Mouse (Mus musculus) layer of hippocampus, adult 18-20 months (tissue): ENCODE measurements around the gene Nsun5. TPM values are rescaled to one million over a fixed set of nuclear protein-coding genes. Genes with fewer than 3 reads are reported as not detected.
"Not testable (repeated sequence)": the region's sequence is repeated elsewhere in the genome, so short reads cannot be mapped to it uniquely, and the experiment has no call there.

Experiments used
- DNase-seq, 2 experiments: peaks; one replicate each; pipeline ENCODE4 v3.0.0; 2022; ENCODE audit warnings: low spot score in 2 of 2
- long read RNA-seq: library from polyadenylated mRNA; stranded (forward); transcript quantifications from one replicate; pipeline ENCODE4 v2.0.0, GENCODE M21; 2021
- total RNA-seq, 2 experiments: library from RNA; stranded (reverse); gene quantifications; 2 replicates each; pipeline ENCODE4 v1.2.3; 2021

The Nsun5 gene
- 10 to 100 TPM; 21.4 to 24.1 TPM for total RNA-seq
- long read RNA-seq, transcript Nsun5-201 (10 exons, 2,243 nt) = major isoform, 6 of 22 reads
- long read RNA-seq, partial matches to known transcripts = 6 of 22 reads
- long read RNA-seq, other reads (novel, unspliced or antisense) = 9 of 22 reads

DNA sequence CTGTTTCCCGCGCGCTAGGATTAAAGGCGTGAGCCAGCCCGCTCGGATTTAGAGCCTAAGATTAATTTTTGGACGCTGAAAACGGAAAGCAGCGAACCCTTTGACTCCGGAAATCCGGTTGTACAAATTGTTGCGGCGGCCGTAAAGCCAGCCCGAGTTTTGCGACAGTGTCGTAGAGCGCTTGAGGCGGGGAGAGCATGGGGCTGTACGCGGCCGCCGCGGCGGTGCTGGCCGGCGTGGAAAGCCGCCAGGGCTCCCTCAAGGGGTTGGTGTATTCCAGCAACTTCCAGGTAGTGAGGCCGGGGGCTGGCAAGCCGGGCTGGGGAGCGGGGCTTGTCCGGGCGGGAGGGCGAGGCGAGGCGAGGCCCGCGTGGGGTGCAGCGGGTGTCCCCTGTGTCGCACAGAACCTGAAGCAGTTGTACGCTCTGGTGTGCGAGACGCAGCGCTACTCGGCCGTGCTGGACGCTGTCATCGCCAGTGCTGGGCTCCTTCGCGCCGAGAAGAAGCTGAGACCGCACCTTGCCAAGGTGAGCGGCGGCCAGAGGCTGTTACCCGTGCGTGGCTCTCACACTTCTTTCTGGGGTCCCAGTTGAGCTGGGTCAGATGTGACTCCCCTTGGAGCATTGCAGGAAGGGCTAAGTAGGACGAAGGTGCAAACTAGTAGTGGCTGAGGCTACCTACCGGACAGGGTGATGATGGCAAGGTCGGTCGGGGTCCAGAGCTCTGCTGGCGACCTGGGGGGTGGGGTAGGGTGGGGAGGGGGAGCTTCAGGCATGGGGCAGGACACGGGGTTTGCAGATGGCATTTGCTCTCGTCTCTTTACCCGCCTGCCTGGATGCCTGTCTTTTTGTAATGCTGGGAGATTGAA lies at the start of gene Nsun5:
Gene Nsun5, plus strand, starts transcription at position 167 of the 868 bp plus-strand sequence.
- DNase-seq = peak; percentile 88 to 95

DNA sequence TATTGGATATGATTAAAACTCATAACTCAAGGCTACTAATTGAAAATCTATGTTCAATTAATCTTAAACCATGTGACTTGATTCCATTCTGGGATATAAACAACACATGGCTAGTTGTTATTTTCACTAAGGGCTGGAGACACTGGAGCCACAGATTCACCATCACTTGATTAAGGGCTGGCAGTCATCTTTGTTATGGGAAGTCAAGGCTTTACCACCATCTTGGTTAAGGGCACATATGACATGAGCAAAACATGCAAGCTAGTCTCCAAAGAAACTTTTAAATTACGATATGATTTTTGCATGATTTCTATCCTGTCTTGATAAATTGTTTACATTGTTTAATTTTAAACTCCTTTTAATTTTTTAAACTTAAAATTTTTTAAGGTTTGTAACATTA lies 47.6 kb upstream of the Nsun5 start:
- no peak for DNase-seq

DNA sequence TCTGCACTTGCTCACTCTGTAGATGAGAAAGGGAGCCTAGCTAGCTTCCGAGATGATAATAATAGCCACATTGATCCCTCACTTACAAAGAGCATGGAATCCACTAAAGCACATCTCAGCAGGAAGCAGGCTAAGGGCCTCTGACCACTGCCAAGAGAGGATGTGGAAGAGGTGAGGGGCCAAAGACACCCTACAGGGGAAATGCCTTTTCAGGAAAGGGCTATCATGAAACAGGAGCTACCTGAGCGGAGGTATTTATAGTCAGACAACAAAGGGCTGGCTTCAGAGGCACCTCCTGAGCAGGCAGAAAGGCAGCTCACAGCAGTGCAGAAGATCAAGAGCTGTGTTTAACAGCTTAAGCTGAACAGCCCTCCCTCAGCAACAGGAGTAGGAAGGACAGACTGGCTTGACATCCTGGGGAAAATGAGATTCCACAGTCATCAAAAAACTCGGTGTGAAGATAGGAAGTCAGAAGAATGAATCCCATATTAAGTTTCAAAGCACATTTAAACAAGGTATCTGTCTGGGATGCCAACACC lies 43.6 kb upstream of the Nsun5 start:
- DNase-seq = no peak

DNA sequence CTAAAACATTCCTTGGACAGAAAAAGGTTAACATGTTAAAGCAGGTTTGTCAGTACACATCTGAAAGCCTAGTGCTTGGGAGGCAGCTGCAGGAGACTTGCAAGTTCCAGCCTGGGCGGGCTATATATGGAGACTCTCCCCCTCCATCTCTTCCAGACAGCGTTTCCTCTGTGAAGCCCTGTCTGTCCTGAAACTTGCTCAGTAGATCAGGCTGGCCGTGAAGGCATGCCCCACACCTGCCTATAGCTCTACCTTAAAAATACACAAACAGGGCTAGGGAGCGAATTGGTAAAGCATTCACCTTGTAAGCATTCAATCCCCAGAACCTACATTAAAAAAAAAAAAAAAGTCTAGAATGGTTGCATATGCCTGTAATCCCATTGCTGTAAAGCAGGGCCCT lies 40.3 kb upstream of the Nsun5 start:
- no peak for DNase-seq

GRCm38 (mm10) chr5:135330201-135330600 lies 39.6 kb upstream of the Nsun5 start:
- DNase-seq = no peak

DNA sequence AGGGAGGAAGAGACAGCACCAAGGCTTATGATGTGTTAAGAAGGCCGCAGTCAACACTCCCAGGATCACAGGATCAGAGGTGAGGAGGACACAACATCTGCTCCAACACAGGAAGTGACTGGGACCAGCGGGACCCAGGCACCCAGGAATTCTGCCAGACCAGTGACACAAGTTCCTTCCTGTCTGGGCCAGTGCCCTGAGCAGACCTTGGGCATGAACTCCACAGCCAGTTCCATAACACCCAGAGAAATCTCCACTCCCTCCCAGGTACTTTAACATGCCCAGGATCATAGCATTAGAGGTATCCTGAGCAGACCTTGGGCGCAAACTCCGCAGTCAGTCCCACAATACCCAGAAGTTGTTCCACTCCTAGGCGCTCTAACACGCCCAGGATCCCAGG lies 38.6 kb upstream of the Nsun5 start:
- DNase-seq = no peak

DNA sequence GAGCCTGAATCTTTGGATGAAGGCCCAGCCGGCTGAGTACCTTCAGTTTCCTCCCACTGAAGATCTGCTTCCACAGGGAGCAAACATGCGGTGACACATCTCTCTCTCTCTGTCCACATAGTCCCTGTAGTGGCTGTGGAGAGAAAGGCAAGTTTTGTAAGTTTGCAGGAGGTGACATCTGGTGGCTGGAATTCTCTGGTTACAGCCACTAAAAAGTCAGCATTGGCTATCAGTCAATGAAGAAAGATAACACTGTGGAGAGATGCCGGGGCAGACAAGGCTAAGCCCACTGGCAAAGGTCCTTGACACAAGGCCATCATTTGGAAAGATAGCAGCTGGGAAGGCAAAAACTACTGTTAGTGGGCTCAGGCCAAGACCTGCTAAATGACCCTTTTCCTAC lies 32.2 kb upstream of the Nsun5 start:
- no peak for DNase-seq

DNA sequence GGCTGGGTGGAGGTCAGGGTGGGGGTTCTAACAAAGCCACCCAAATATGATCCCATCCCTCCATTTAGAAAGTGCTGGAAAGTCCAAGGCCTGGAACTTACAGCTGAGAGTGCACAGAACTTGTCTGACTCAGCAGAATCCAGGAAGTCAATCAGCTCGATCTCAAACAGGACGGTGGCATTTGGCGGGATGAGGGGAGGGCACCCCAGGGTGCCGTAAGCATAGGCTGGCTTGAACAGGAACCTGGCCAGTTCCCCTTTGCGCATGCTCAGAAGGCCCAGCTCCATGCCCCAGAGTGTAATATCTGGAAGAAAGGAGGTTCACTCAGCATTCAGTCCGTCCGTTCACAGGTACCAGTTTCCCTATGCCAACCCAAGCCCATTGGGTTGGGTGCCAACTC lies 23.8 kb upstream of the Nsun5 start:
- no peak for DNase-seq

DNA sequence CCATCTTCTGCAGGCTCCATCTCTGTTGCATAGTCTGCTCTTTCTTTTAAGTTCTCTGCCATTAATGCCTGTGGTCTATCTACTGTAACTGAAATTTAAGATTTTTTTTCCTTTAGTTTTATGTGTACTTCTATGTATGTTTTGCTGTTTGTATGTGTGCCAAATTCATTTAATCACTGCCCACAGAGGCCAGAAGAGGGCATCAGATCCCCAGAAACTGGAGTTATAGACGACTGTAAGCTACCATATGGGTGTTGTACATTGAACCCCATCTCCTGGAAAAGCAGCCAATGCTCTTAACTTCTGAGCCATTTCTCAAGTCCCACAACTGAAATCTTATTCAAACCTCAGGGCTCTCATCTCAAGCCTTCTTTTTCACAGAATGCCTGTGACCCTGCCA lies 23.3 kb upstream of the Nsun5 start:
- DNase-seq = no peak

DNA sequence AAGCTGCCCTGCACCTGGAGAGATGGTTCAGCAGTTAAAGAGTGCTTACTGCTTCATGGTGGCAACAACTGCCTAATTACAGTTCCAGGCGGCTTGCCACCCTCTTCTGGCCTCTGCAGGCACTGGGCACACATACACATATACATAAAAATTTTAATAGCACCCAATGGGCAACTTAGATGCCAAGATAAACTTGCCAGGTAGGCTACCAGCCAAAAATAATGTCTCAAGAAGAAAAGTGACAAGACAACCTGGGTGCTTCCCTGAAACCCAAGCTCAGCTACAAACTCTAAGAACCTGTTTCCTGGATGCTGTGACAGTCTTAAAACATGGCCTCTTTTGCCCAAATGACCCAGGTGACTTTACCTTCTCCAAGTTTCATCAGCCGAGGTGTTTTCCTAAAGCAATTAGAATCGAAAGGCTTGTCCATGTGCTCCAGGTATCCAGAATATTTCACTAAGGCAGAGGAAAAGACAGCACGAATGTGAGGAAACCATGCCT lies 22.2 kb upstream of the Nsun5 start:
- no peak for DNase-seq

DNA sequence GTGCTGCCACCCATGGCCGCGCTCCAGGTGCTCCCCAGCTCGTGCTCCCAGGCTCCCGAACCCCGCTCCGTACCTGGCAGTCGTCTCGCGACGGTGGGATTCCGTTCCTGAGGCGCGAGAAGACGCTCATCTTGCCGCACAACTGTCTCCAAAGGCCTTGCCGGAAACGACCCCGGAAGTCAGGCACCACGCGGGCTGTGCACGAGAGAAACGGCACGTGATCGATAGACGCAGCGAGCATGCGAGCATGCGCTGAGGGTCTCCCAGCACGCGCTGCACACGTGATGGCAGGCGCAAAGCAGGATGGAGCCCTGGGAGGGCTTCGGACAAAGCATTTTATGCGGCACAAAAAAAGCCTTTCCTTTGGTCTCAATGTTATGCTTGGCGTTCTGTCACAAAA lies 19.9 kb upstream of the Nsun5 start, which contains the start of gene Fkbp6:
Gene Fkbp6, minus strand, starts transcription at position 183 of the 400 bp plus-strand sequence.
- no peak for DNase-seq

- DNase-seq = no peak
Measured at GRCm38 (mm10) chr5:135351606-135352005, 18.1 kb upstream of the Nsun5 start.

DNA sequence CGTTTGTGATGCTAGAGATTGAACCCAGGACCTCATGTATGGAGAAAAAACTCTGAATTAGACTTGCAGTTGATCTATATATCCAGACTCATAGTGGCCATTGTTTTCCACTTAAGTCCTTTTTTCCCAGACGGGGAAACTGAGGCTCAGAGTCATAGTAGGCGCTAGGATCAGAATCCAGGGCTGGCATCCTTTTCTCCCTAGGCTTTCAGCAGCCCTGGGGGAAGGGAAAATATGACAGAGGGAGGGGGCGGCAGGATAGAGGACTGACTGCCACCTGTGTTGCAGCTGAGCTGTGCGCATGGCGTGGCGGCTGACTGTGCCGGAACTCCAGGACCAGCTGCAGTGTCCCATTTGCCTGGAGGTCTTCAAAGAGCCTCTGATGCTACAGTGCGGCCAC lies 16.8 kb upstream of the Nsun5 start, which contains the start of gene Trim50:
Gene Trim50, plus strand, starts transcription at position 301 of the 400 bp plus-strand sequence.
- DNase-seq = no peak

GRCm38 (mm10) chr5:135353564-135353963 lies 16.2 kb upstream of the Nsun5 start:
- DNase-seq = no peak

DNA sequence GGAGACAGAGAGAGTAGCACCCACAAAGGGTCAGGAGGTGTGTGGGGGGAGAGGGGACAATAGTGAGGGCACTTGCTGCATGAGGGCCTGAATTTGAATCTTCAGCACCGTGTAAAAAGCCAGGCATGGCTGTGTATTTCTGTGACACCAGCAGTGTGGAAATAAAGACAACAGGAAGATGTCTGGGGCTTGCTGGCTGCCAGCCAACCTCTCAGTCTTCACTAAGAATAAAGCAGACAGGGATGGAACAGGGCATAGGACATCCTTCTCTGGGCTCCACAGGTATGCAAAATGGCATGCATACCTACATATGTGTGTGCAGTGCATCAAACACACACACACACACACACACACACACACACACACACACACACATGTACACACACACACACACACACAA lies 13.7 kb upstream of the Nsun5 start:
- no peak for DNase-seq

DNA sequence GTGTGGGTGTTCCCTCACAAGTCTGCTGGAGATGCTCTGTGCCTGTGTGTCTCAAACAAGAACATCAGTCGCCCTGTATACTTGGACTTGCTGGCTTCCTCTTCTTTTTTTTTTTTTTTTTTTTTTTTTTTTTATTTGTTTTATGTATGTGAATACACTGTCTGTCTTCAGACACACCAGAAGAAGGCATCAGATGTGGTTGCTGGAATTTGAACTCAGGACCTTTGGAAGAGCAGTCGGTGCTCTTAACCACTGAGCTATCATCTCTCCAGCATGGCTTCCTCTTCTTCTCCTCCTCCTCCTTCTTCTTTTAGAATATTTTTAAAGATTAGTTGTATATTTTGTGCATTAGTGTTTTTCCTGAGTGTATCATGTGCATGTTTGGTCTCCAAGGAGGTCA lies 12.2 kb upstream of the Nsun5 start:
- no peak for DNase-seq

- no peak for DNase-seq
Measured at GRCm38 (mm10) chr5:135359772-135360171, 10.0 kb upstream of the Nsun5 start.

DNA sequence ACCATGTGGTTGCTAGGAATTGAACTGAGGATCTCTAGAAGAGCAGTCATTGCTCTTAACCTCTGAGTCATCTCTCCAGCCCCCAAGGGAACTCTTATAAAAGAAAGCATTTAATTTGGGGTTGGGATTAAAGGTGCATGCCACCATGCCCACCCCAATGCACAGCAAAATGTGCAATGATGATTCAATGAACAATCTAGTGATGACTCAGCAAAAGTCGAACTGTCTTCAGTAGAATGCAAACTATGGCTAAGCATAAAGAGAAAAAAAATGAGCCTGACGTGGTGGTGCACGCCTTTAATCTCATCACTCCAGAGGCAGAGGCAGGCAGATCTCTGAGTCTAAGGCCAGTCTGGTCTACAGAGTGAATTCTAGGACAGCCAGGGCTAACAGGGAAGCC lies 7.2 kb upstream of the Nsun5 start:
- no peak for DNase-seq

GRCm38 (mm10) chr5:135363540-135363939 lies 6.2 kb upstream of the Nsun5 start:
- DNase-seq = no peak

GRCm38 (mm10) chr5:135367841-135368240 lies 1.9 kb upstream of the Nsun5 start:
- DNase-seq = no peak

DNA sequence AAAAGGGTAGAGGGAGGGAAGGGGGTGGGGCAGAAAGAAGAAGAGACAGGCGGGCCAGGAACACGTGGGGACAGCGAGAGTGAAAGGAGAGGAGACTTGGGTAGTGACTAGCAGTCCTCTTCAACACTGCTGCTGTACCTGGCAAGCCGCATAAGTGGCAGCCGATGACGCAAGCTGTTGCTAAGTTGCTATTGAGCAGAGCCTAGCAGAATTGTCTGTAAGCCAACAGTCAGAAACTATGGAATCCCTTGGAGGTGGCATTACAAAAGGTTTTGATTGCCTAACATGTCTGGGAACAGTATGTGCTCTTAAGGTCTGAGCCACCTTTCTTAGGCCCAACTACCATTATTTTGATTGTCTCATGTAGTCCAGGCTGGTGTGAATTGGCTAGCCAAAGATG lies 1.4 kb upstream of the Nsun5 start:
- DNase-seq = no peak

DNA sequence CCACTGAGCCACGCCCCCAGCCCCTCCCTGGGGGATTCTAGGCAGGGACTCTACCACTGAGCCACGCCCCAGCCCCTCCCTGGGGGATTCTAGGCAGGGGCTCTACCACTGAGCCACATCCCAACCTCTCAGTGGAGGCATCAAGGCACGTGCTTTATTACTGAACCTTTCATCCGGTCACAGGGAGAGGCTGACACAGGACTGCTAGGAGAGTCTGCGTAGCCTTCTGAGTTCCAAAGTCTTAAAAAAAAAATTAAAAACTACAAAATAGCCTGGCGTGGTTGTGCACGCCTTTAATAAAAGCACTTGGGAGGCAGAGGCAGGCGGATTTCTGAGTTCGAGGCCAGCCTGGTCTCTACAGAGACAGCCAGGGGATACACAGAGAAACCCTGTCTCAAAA lies 557 bp upstream of the Nsun5 start:
- DNase-seq = not testable (repeated sequence)
